Mouse (Mus musculus) E14TG2a.4 (cell line): ENCODE results near the gene Fam217b.

Source experiments
- H3K27me3 ChIP-seq: 2 replicates; pipeline ENCODE4 v1.6.1; 2014; ENCODE audit warnings: low read length, control low read depth; ENCODE audit not compliant: insufficient read depth
- H3K36me3 ChIP-seq: 2 replicates; pipeline ENCODE4 v1.6.1; 2014; ENCODE audit warnings: low read length, control low read depth; ENCODE audit not compliant: insufficient read depth
- H3K4me1 ChIP-seq: replicated peaks from 2 replicates; pipeline ENCODE4 v1.6.1; 2014; ENCODE audit warnings: low read depth, low read length, control low read depth
- H3K4me3 ChIP-seq: replicated peaks from 2 replicates; pipeline ENCODE4 v1.5.1; 2014; ENCODE audit warnings: mild to moderate bottlenecking, low read length
- H3K9me3 ChIP-seq: 2 replicates; pipeline ENCODE4 v1.6.1; 2014; ENCODE audit warnings: low read length, control low read depth
- CTCF ChIP-seq: conservative IDR thresholded peaks from 2 replicates; pipeline ENCODE4 v1.5.1; 2014; ENCODE audit warnings: low read length
- NANOG ChIP-seq: IDR thresholded peaks from 2 replicates; pipeline ENCODE4 v1.6.1; 2014; ENCODE audit warnings: borderline replicate concordance, low read length, mixed read lengths
- POU5F1 ChIP-seq: IDR thresholded peaks from 2 replicates; pipeline ENCODE4 v1.6.1; 2014; ENCODE audit warnings: low read length, borderline replicate concordance

The Fam217b gene

GRCm38 (mm10) chr2:178454664-178455516, 40.6 kb downstream of the Fam217b start:
- H3K4me3 ChIP-seq, result no peak overlapping the region
- no peaks in the 10 kb centered on the region for H3K9me3 ChIP-seq
- no peaks in the 10 kb centered on the region for H3K36me3 ChIP-seq
- TF ChIP-seq CTCF, result no peak
- TF ChIP-seq NANOG, result no peak
- TF ChIP-seq POU5F1, result no peak
- 0 out of 2 replicates have a peak, but pooled peaks cover 3% of the 10 kb centered on the region for H3K27me3 ChIP-seq
- H3K4me1 ChIP-seq, result peaks cover 1% of the 10 kb centered on the region; the same call in 1 of the 2 replicates

- Histone ChIP-seq H3K36me3 (no peaks in the 10 kb centered on the region), H3K4me3 (no peak overlapping the region), H3K9me3 (no peaks in the 10 kb centered on the region), H3K27me3 (peaks cover 3% of the 10 kb centered on the region; the same call in 1 of the 2 replicates), H3K4me1 (peaks cover 11% of the 10 kb centered on the region; the same call in 1 of the 2 replicates)
- no peak for TF ChIP-seq POU5F1
- no peak for TF ChIP-seq NANOG
- TF ChIP-seq CTCF, result no peak
Observed at GRCm38 (mm10) chr2:178457414-178457813, 43.1 kb downstream of the Fam217b start.

GRCm38 (mm10) chr2:178460353-178460752, 46.0 kb downstream of the Fam217b start:
- TF ChIP-seq NANOG (no peak), CTCF (no peak), POU5F1 (no peak)
- H3K4me1 ChIP-seq, result peaks cover 11% of the 10 kb centered on the region; the same call in 1 of the 2 replicates
- no peaks in the 10 kb centered on the region for H3K9me3 ChIP-seq
- no peak overlapping the region for H3K4me3 ChIP-seq
- H3K27me3 ChIP-seq, result peaks cover 2% of the 10 kb centered on the region; the same call in 1 of the 2 replicates
- H3K36me3 ChIP-seq, result no peaks in the 10 kb centered on the region

GRCm38 (mm10) chr2:178471546-178472480, 57.5 kb downstream of the Fam217b start:
- TF ChIP-seq NANOG (no peak), POU5F1 (no peak), CTCF (no peak)
- Histone ChIP-seq H3K27me3 (no peaks in the 10 kb centered on the region; the same call in 1 of the 2 replicates), H3K4me3 (no peak overlapping the region), H3K36me3 (no peaks in the 10 kb centered on the region), H3K9me3 (peaks cover 20% of the 10 kb centered on the region), H3K4me1 (no peaks in the 10 kb centered on the region)

GRCm38 (mm10) chr2:178473916-178474315, 59.6 kb downstream of the Fam217b start:
- Histone ChIP-seq H3K4me1 (no peaks in the 10 kb centered on the region), H3K27me3 (no peaks in the 10 kb centered on the region; the same call in 1 of the 2 replicates), H3K36me3 (no peaks in the 10 kb centered on the region), H3K4me3 (no peak overlapping the region), H3K9me3 (peaks cover 23% of the 10 kb centered on the region)
- no peak for TF ChIP-seq CTCF
- TF ChIP-seq NANOG, result no peak
- TF ChIP-seq POU5F1, result no peak
